Mouse (Mus musculus) cerebellum, adult 11-12 months (tissue): ENCODE measurements around the gene Hoxc4.

ENCODE experiments used
- DNase-seq: peaks from one replicate; pipeline ENCODE4 v3.0.0; 2022

The Hoxc4 gene

GRCm38 (mm10) chr15:102990461-102991397, 28.0 kb upstream of the Hoxc4 start, which contains the start of gene Hoxc8:
TSS of gene Hoxc8 (plus strand) at chr15:102990607.
- no peak for DNase-seq

GRCm38 (mm10) chr15:102991782-102992181, 27.0 kb upstream of the Hoxc4 start:
- DNase-seq, result no peak

- DNase-seq, result no peak
Measured at GRCm38 (mm10) chr15:102992206-102992605, 26.5 kb upstream of the Hoxc4 start.

GRCm38 (mm10) chr15:102992863-102993262, 25.9 kb upstream of the Hoxc4 start:
- DNase-seq, result no peak

GRCm38 (mm10) chr15:102996548-102996947, 22.2 kb upstream of the Hoxc4 start:
- DNase-seq, result no peak

- no peak for DNase-seq
Measured at GRCm38 (mm10) chr15:102997431-102997830, 21.3 kb upstream of the Hoxc4 start.

GRCm38 (mm10) chr15:102997939-102998355, 20.8 kb upstream of the Hoxc4 start, which contains the start of gene Hoxc6:
TSS of gene Hoxc6 (plus strand) at chr15:102998257.
- DNase-seq, result no peak

- DNase-seq, result no peak
Measured at GRCm38 (mm10) chr15:102998608-102999182, 20.0 kb upstream of the Hoxc4 start.

GRCm38 (mm10) chr15:102999183-102999831, 19.4 kb upstream of the Hoxc4 start:
- DNase-seq, result peak; percentile 13

- no peak for DNase-seq
Measured at GRCm38 (mm10) chr15:102999955-103000354, 18.8 kb upstream of the Hoxc4 start.

- DNase-seq, result no peak
Measured at GRCm38 (mm10) chr15:103000501-103000901, 18.2 kb upstream of the Hoxc4 start.

GRCm38 (mm10) chr15:103001370-103001769, 17.4 kb upstream of the Hoxc4 start:
- DNase-seq, result no peak

GRCm38 (mm10) chr15:103002156-103002555, 16.6 kb upstream of the Hoxc4 start:
- DNase-seq, result no peak

GRCm38 (mm10) chr15:103002821-103003448, 15.8 kb upstream of the Hoxc4 start:
- DNase-seq, result no peak

- DNase-seq, result no peak
Measured at GRCm38 (mm10) chr15:103005308-103005707, 13.4 kb upstream of the Hoxc4 start.

- DNase-seq, result no peak
Measured at GRCm38 (mm10) chr15:103005797-103006196, 12.9 kb upstream of the Hoxc4 start.

- no peak for DNase-seq
Measured at GRCm38 (mm10) chr15:103006326-103006725, 12.4 kb upstream of the Hoxc4 start.

- DNase-seq, result no peak
Measured at GRCm38 (mm10) chr15:103009265-103010111, 9.2 kb upstream of the Hoxc4 start.

GRCm38 (mm10) chr15:103010112-103010846, 8.5 kb upstream of the Hoxc4 start:
- no peak for DNase-seq

GRCm38 (mm10) chr15:103010847-103011555, 7.7 kb upstream of the Hoxc4 start:
- DNase-seq, result no peak
